Mouse (Mus musculus) heart, postnatal 0 days (tissue): ENCODE results near the gene Lefty1.

ENCODE experiments used
- CTCF ChIP-seq: IDR thresholded peaks from 2 replicates; pipeline ENCODE4 v1.5.1; 2016; ENCODE audit warnings: antibody characterized with exemption, control low read depth, low read depth
- EP300 ChIP-seq: IDR thresholded peaks from 2 replicates; pipeline ENCODE4 v1.6.1; 2016; ENCODE audit warnings: antibody characterized with exemption, low read depth

- TF ChIP-seq CTCF (no peak), EP300 (no peak)
Observed at GRCm38 (mm10) chr1:180946448-180946847, 11.6 kb downstream of the Lefty1 start.
